Mouse (Mus musculus) midbrain, embryonic 11.5 days (tissue): ENCODE measurements at regions not wholly inside any gene's neighbourhood (a gene's known extent, or its start where the extent isn't known, plus 50 kb on each side); places are given as distances from the start of the nearest gene placed in this dataset.

Experiments used
- ATAC-seq: fragments of 200-750 bp; cut with Nextera tagmentation; 2 replicates; pipeline ENCODE4 v1.8.0; 2017; ENCODE audit warnings: moderate TSS enrichment, moderate library complexity; ENCODE audit not compliant: low FRiP score
- DNase-seq: peaks from one replicate; pipeline ENCODE4 v3.0.0; 2015; ENCODE audit warnings: low spot score; ENCODE audit errors: missing footprints
- H3K27ac ChIP-seq: fragments of 300-500 bp; sonication (generic); 2 replicates; pipeline ENCODE4 v1.5.1; 2014; ENCODE audit warnings: low read depth, low read length
- H3K27me3 ChIP-seq: fragments of 300-500 bp; sonication (generic); 2 replicates; pipeline ENCODE4 v1.6.1; 2014; ENCODE audit warnings: mild to moderate bottlenecking, low read length, moderate library complexity, mixed read lengths; ENCODE audit not compliant: control insufficient read depth, insufficient read depth
- H3K36me3 ChIP-seq: fragments of 300-500 bp; sonication (generic); 2 replicates; pipeline ENCODE4 v1.6.1; 2014; ENCODE audit warnings: mild to moderate bottlenecking, low read length, moderate library complexity, mixed read lengths; ENCODE audit not compliant: control insufficient read depth, insufficient read depth
- H3K4me1 ChIP-seq: fragments of 300-500 bp; sonication (generic); 2 replicates; pipeline ENCODE4 v1.6.1; 2014; ENCODE audit warnings: low read length; ENCODE audit not compliant: control insufficient read depth, insufficient read depth
- H3K4me2 ChIP-seq: fragments of 300-500 bp; sonication (generic); 2 replicates; pipeline ENCODE4 v1.6.1; 2014; ENCODE audit warnings: mild to moderate bottlenecking, moderate library complexity
- H3K4me3 ChIP-seq: fragments of 300-500 bp; sonication (generic); 2 replicates; pipeline ENCODE4 v1.5.1; 2014; ENCODE audit warnings: low read depth, low read length
- H3K9ac ChIP-seq: fragments of 300-500 bp; sonication (generic); 2 replicates; pipeline ENCODE4 v1.6.1; 2014; ENCODE audit warnings: low read length
- H3K9me3 ChIP-seq: fragments of 300-500 bp; sonication (generic); 2 replicates; pipeline ENCODE4 v1.6.1; 2016; ENCODE audit warnings: low read length; ENCODE audit not compliant: control insufficient read depth
- WGBS: fragments of 180-500 bp; shearing (Covaris S2); extraction: QIAGEN DNeasy Blood & Tissue Kit; methylation state at CpG from one replicate; pipeline ENCODE4 v1.1.7; 2014; 5-methylcytosine and 5-hydroxymethylcytosine counted together

- no peaks in the 10 kb centered on the region for H3K36me3 ChIP-seq
- WGBS = 93% methylated on average over 10 of the region's 10 CpGs
- no peak for ATAC-seq
- H3K27ac ChIP-seq = no peak overlapping the region
- no peak overlapping the region for H3K4me2 ChIP-seq
- no peak overlapping the region for H3K9ac ChIP-seq
- no peak overlapping the region for H3K4me3 ChIP-seq
- DNase-seq = no peak
- no peaks in the 10 kb centered on the region for H3K4me1 ChIP-seq
- no peaks in the 10 kb centered on the region for H3K9me3 ChIP-seq
- H3K27me3 ChIP-seq = no peaks in the 10 kb centered on the region
Observed at GRCm38 (mm10) chr12:71628796-71629195, 202.1 kb upstream of the Daam1 start.

GRCm38 (mm10) chr12:71630386-71630785 lies 200.5 kb upstream of the Daam1 start:
- H3K9me3 ChIP-seq = no peaks in the 10 kb centered on the region
- no peaks in the 10 kb centered on the region for H3K36me3 ChIP-seq
- ATAC-seq (no peak), DNase-seq (no peak)
- 78% methylated on average over 3 of the region's 3 CpGs for WGBS
- no peak overlapping the region for H3K4me3 ChIP-seq
- no peaks in the 10 kb centered on the region for H3K4me1 ChIP-seq
- no peaks in the 10 kb centered on the region for H3K27me3 ChIP-seq
- H3K9ac ChIP-seq = no peak overlapping the region
- H3K4me2 ChIP-seq = no peak overlapping the region
- H3K27ac ChIP-seq = no peak overlapping the region

- H3K27ac ChIP-seq = no peak overlapping the region
- no peaks in the 10 kb centered on the region for H3K36me3 ChIP-seq
- H3K9me3 ChIP-seq = no peaks in the 10 kb centered on the region
- no peak overlapping the region for H3K4me2 ChIP-seq
- H3K27me3 ChIP-seq = no peaks in the 10 kb centered on the region
- no peak overlapping the region for H3K9ac ChIP-seq
- 88% methylated on average over 6 of the region's 6 CpGs for WGBS
- no peak overlapping the region for H3K4me3 ChIP-seq
- no peak for ATAC-seq
- peak; percentile 47 for DNase-seq
- no peaks in the 10 kb centered on the region for H3K4me1 ChIP-seq
Observed at GRCm38 (mm10) chr12:71636300-71636699, 194.6 kb upstream of the Daam1 start.

GRCm38 (mm10) chr12:71637248-71637647 lies 193.6 kb upstream of the Daam1 start:
- Histone ChIP-seq H3K9me3 (no peaks in the 10 kb centered on the region), H3K9ac (no peak overlapping the region), H3K27me3 (no peaks in the 10 kb centered on the region), H3K4me3 (no peak overlapping the region), H3K36me3 (no peaks in the 10 kb centered on the region), H3K27ac (no peak overlapping the region), H3K4me1 (no peaks in the 10 kb centered on the region), H3K4me2 (no peak overlapping the region)
- ATAC-seq = no peak
- DNase-seq = peak; percentile 71
- WGBS = 76% methylated on average over 3 of the region's 3 CpGs

- 50% methylated on average over 8 of the region's 8 CpGs for WGBS
- no peak overlapping the region for H3K9ac ChIP-seq
- no peaks in the 10 kb centered on the region for H3K36me3 ChIP-seq
Observed at GRCm38 (mm10) chr12:71638246-71638645, 192.6 kb upstream of the Daam1 start.

GRCm38 (mm10) chr12:71640058-71640501 lies 190.8 kb upstream of the Daam1 start:
- peak; percentile 72 for DNase-seq
- no peak for ATAC-seq
- 72% methylated on average over 10 of the region's 10 CpGs for WGBS

More at GRCm38 (mm10) chr12:71638246-71638645, 192.6 kb upstream of the Daam1 start:
- Histone ChIP-seq H3K4me3 (no peak overlapping the region), H3K27ac (no peak overlapping the region), H3K27me3 (no peaks in the 10 kb centered on the region), H3K4me2 (no peak overlapping the region), H3K9me3 (no peaks in the 10 kb centered on the region), H3K4me1 (no peaks in the 10 kb centered on the region)
- peak; percentile 78 for DNase-seq
- ATAC-seq = no peak

GRCm38 (mm10) chr12:71641486-71641885 lies 189.4 kb upstream of the Daam1 start:
- WGBS = 92% methylated on average over 2 of the region's 2 CpGs
- Histone ChIP-seq H3K36me3 (no peaks in the 10 kb centered on the region), H3K27me3 (no peaks in the 10 kb centered on the region), H3K9ac (no peak overlapping the region), H3K4me1 (no peaks in the 10 kb centered on the region), H3K4me3 (no peak overlapping the region), H3K27ac (no peak overlapping the region), H3K9me3 (no peaks in the 10 kb centered on the region), H3K4me2 (no peak overlapping the region)
- DNase-seq = peak; percentile 60
- ATAC-seq = no peak

More at GRCm38 (mm10) chr12:71640058-71640501, 190.8 kb upstream of the Daam1 start:
- Histone ChIP-seq H3K27me3 (no peaks in the 10 kb centered on the region), H3K9ac (no peak overlapping the region), H3K4me2 (no peak overlapping the region), H3K9me3 (no peaks in the 10 kb centered on the region), H3K36me3 (no peaks in the 10 kb centered on the region), H3K27ac (no peak overlapping the region), H3K4me1 (no peaks in the 10 kb centered on the region), H3K4me3 (no peak overlapping the region)

GRCm38 (mm10) chr12:71642797-71643337 lies 188.0 kb upstream of the Daam1 start:
- no peaks in the 10 kb centered on the region for H3K9me3 ChIP-seq
- H3K9ac ChIP-seq = no peak overlapping the region
- no peak for ATAC-seq
- H3K27ac ChIP-seq = no peak overlapping the region
- H3K4me3 ChIP-seq = no peak overlapping the region
- no peak overlapping the region for H3K4me2 ChIP-seq
- H3K4me1 ChIP-seq = no peaks in the 10 kb centered on the region
- WGBS = 82% methylated on average over 8 of the region's 8 CpGs
- no peaks in the 10 kb centered on the region for H3K27me3 ChIP-seq
- no peaks in the 10 kb centered on the region for H3K36me3 ChIP-seq
- peak; percentile 17 for DNase-seq

GRCm38 (mm10) chr12:71651251-71651650 lies 179.6 kb upstream of the Daam1 start:
- Histone ChIP-seq H3K27ac (no peak overlapping the region), H3K36me3 (no peaks in the 10 kb centered on the region), H3K4me1 (no peaks in the 10 kb centered on the region), H3K9me3 (no peaks in the 10 kb centered on the region), H3K9ac (no peak overlapping the region), H3K4me2 (no peak overlapping the region), H3K4me3 (no peak overlapping the region), H3K27me3 (no peaks in the 10 kb centered on the region)
- no peak for ATAC-seq
- 76% methylated on average over 2 of the region's 2 CpGs for WGBS
- no peak for DNase-seq
